Mouse (Mus musculus) kidney, embryonic 15.5 days (tissue): ENCODE measurements around the gene Scgb2b12. TPM values are rescaled to one million over a fixed set of nuclear protein-coding genes. Genes with fewer than 3 reads are reported as not detected.
"Not testable (repeated sequence)": the region's sequence is repeated elsewhere in the genome, so short reads cannot be mapped to it uniquely, and the experiment has no call there.

Experiments used
- ATAC-seq: fragments of 200-750 bp; cut with Nextera tagmentation; replicated peaks from 2 replicates; pipeline ENCODE4 v1.8.0; 2017; ENCODE audit warnings: moderate TSS enrichment; ENCODE audit not compliant: low FRiP score
- H3K27ac ChIP-seq: fragments of 300-500 bp; sonication (generic); 2 replicates; pipeline ENCODE4 v1.5.1; 2015; ENCODE audit warnings: mild to moderate bottlenecking, inconsistent platforms
- H3K27me3 ChIP-seq: fragments of 300-500 bp; sonication (generic); 2 replicates; pipeline ENCODE4 v1.6.1; 2015; ENCODE audit warnings: inconsistent platforms
- H3K36me3 ChIP-seq: fragments of 300-500 bp; sonication (generic); 2 replicates; pipeline ENCODE4 v1.6.1; 2015; ENCODE audit warnings: inconsistent platforms
- H3K4me1 ChIP-seq: fragments of 300-500 bp; sonication (generic); 2 replicates; pipeline ENCODE4 v1.6.1; 2015; ENCODE audit warnings: inconsistent platforms
- H3K4me2 ChIP-seq: fragments of 300-500 bp; sonication (generic); 2 replicates; pipeline ENCODE4 v1.6.1; 2015; ENCODE audit warnings: moderate library complexity, mild to moderate bottlenecking, inconsistent platforms
- H3K4me3 ChIP-seq: fragments of 300-500 bp; sonication (generic); replicated peaks from 2 replicates; pipeline ENCODE4 v1.5.1; 2015; ENCODE audit warnings: mild to moderate bottlenecking, inconsistent platforms
- H3K9ac ChIP-seq: fragments of 300-500 bp; sonication (generic); 2 replicates; pipeline ENCODE4 v1.6.1; 2015; ENCODE audit warnings: mild to moderate bottlenecking, inconsistent platforms
- H3K9me3 ChIP-seq: fragments of 300-500 bp; sonication (generic); replicated peaks from 2 replicates; pipeline ENCODE4 v1.6.1; 2016; ENCODE audit warnings: inconsistent platforms
- WGBS: fragments of 180-500 bp; shearing (Covaris S2); methylation state at CpG from one replicate; pipeline ENCODE4 v1.1.7; 2015; ENCODE audit warnings: mixed read lengths; 5-methylcytosine and 5-hydroxymethylcytosine counted together
- polyA plus RNA-seq: library from polyadenylated mRNA; unstranded; fragments of >200 nt; fragmentation: Nextera tagmentation; extraction: Ambion mirVana; gene quantifications from 2 replicates; pipeline ENCODE4 v1.2.1, GENCODE M21; 2015

Scgb2b12 gene
- not detected in 2 replicates for polyA plus RNA-seq

GRCm38 (mm10) chr7:32327145-32327544 lies at the start of gene Scgb2b12:
TSS of gene Scgb2b12 (minus strand) at chr7:32327245.
- not testable (repeated sequence) for ATAC-seq

GRCm38 (mm10) chr7:32333882-32334281 lies 6.8 kb upstream of the Scgb2b12 start, which contains the start of gene Scgb1b12:
TSS of gene Scgb1b12 (plus strand) at chr7:32334182.
- H3K4me1 ChIP-seq, H3K27ac ChIP-seq, ATAC-seq, H3K36me3 ChIP-seq, H3K9ac ChIP-seq, H3K4me2 ChIP-seq, H3K4me3 ChIP-seq, H3K9me3 ChIP-seq, H3K27me3 ChIP-seq: not testable (repeated sequence)
- 76% methylated on average over 3 of the region's 3 CpGs for WGBS

More at GRCm38 (mm10) chr7:32327145-32327544, at the start of gene Scgb2b12:
- not testable (repeated sequence) for H3K4me3 ChIP-seq, H3K27ac ChIP-seq, H3K4me2 ChIP-seq, H3K36me3 ChIP-seq, H3K4me1 ChIP-seq, H3K9me3 ChIP-seq, H3K27me3 ChIP-seq, H3K9ac ChIP-seq
- WGBS, result 89% methylated on average over 1 of the region's 1 CpGs

Other genes starting within 250 kb of the Scgb2b12 start
- not detected in 2 replicates for gene Scgb1b10, start 226.4 kb downstream of the Scgb2b12 start, polyA plus RNA-seq
- not detected in 2 replicates for gene Scgb2b11, start 116.1 kb downstream of the Scgb2b12 start, polyA plus RNA-seq
- not detected in 2 replicates for gene Scgb1b11, start 104.4 kb downstream of the Scgb2b12 start, polyA plus RNA-seq
- gene Scgb1b12, start 6.9 kb upstream of the Scgb2b12 start, polyA plus RNA-seq, result not detected in 2 replicates
- not detected in 2 replicates for gene Scgb1b29, start 114.3 kb upstream of the Scgb2b12 start, polyA plus RNA-seq